Mouse (Mus musculus) cerebral cortex, adult 2 months (tissue): ENCODE data around the gene Stambp.

ENCODE experiments used
- WGBS: fragments of 180-500 bp; shearing (Covaris S2); methylation state at CpG from one replicate; pipeline ENCODE4 v1.1.7; 2018; 5-methylcytosine and 5-hydroxymethylcytosine counted together

Gene Stambp

DNA sequence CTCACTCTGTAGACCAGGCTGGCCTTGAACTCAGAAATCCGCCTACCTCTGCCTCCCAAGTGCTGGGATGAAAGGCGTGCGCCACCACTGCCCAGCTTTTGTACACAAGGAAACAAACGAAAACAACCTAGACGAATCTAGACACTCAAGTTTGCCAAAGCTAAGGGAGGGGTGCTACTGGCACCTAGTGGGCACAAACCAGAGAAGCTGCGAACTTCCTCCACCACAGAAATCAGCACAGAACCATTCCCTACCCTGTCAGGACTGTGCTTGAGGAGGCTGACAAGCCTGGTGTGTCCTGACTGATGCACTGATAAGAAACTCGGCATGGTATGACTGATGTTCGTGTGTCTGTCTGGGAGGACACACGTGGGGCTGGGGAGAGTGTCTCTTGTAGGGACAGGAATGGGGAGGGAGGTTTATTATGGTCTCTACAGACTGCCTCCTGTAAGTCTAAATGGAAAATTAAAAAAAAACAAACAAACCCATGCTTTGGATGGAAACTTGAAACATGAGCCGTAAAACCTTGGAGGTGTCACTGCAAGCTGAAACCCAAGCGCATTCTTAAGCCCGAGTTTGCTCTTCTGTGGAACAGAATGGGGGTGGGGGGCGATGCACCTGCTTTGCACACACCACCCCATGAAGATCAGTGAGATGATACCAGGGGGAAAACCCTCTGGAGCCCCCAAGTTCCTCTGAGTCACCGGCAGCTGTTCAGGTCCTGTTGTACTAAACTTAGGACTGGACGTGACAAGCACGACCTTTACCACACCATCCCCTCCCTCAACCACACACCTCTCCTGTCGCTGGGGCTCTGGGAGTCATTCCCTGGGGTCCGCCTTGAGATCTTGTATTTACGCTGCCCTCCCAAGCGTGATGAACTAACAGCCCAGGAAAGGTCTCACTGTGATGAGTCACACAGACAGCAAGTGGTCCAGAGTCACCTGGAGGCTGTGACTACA lies 3.3 kb downstream of the Stambp start:
- WGBS = 64% methylated on average over 20 of the region's 20 CpGs

DNA sequence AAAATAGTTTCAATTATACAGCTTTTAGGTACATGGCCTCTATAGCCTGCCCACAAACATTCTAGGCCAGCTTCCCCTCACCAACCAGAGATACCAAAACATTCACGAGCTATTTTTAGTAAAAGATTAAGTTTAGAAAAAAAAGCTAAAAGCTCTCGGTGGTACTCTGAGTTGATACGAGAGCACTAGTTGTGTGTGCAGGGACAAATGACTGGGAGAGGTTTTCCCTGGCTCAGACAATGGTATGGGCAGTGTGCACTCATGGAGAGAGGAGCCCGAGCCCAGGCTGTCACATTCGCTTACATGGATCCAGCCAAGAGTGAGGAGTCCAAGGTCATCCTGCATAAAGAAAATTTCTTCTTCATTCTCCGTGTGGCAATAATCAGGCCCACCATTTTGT lies 16.6 kb downstream of the Stambp start:
- WGBS = 70% methylated on average over 6 of the region's 6 CpGs

DNA sequence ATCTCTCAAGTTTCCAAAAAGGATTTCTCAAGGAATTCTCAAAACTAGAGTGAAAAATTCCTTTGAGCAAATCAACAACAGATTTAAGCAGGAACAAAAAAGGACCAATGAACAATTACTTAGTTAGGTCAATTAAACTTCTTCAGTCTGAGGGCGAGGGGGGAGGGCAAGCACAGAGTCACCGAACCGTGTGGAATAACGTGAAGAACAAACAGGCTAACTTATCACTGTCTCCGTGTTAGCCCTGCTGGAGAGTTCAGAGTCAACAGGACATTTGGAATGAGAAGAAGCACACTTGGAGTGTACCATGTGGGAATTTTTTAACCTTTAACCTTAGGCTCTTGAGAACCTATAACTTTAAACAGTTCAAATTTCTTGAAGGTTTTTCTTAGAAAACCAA lies 24.2 kb downstream of the Stambp start:
- 69% methylated on average over 5 of the region's 5 CpGs for WGBS

DNA sequence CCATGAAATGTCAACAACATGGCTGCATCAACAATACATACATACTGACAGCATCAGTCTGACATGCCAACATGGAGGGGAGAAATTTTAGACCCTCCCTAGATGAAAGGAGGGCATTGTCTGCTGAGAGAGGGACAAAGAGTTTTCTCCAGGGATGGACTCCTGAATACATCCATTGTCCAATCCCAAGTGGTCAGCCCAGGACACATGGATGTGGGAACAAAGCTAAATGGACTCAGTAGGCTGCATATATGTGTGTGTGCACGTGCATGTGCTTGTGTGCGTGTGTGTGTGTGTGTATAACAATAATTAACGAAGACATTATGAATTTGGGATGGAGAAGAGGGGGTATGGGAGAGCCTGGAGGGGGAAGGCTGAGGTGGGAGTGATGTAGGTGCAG lies 26.8 kb downstream of the Stambp start:
- 79% methylated on average over 3 of the region's 3 CpGs for WGBS

DNA sequence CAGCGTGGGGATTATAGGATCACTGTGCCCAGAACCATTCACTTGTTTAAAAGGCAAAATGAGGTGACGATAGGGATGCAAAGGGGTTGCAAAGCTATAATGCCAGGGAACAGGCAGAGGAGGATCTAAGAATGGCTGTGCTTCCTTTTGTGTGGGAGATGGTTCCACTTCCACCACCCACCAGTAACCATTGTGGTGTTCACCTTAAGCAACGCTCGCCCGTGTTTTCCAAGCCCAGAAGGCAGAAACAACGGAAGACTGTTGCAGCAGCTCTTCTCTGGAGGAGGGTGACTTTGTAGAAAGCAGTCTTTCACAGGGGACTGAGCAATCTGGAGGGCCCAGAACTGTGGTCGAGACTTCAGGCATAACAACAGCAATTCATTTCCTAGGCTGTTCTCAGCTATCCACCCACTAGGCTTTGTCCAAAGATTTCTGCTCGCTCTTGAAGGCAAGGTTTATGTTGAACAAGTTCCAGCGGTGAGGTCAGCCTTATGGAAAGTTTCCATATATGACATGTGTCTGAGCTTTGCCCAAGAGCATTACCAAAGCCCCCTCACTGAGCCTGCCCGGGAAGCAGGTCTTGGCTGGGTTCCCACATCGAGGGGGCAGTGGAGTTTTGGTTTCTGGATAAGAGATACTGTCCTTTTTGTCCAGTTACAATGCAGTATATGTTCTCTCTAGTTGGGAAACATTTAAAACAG lies 30.6 kb downstream of the Stambp start:
- WGBS = 25% methylated on average over 11 of the region's 11 CpGs

DNA sequence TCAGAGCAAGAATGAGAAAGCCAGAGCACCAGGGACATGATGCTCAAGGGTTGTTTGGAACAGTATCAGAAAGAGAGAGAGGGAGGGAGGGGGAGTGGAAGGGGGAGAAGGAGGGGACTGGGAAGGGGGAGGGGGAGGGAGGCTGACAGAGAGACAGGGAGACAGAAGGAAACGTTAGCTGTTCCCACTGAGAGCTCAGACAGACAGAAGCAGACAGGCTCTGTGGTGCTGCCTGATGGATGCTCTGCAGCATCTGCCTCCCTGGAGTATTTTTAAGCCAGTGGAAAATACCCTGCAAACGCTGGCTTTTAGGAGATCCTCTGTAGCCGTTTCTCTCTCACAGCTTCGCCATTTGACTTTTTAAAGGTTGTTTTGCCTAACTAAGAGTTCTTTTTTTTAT lies 32.5 kb downstream of the Stambp start:
- WGBS = 20% methylated on average over 4 of the region's 4 CpGs

DNA sequence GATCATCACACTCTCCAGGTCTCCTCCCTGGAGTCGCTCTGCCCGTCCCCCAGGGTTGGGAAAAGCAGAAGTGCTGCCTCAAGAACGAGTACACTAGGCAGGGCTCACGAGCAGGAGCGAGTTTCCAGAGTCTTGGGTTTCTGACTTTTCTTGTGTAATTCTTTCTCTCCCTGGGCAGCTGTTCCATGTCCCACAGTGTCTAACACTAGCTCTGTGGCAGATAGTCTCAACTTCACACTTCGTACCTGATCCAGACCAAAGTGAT lies 35.8 kb downstream of the Stambp start:
- WGBS = 69% methylated on average over 6 of the region's 6 CpGs

DNA sequence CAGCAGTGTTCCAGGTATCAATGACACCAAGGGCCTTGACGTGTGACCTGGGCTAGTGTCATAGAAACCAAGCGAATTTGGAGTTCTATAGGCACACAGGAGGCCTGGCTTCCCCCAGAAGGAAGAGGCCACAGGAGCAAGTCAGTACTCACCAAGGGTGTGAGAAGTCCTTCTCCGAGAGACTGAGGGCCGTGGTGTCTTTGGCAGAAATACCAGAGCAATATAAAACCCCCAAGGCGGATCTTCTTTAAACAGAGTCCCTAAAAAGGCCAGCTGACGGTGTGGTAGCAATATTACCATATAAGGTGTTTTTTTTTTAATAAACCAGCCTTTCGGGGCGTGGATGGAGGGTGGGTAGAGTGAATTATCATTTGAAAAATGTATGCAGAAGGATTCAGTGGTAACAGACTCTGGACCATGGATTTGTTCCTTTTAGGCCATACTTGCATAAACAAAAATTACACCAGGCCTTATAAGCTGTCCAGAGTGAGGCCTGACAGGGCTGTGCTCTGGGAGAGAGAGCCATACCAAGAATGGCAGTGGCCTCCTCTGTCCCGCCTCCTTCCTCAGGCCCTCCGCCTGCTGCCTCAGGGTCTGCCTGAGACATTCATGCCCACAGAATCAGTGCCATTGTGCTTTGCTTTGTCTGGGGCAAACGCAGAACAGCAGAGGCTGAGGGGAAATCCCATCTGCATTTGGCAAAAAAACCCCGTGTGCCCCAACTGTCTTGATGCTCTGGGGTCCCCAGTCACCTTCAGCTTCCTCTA lies 36.3 kb downstream of the Stambp start, which contains the start of gene Actg2:
TSS of gene Actg2 (minus strand) at position 238 of the 767 bp plus-strand sequence.
- 80% methylated on average over 12 of the region's 12 CpGs for WGBS

DNA sequence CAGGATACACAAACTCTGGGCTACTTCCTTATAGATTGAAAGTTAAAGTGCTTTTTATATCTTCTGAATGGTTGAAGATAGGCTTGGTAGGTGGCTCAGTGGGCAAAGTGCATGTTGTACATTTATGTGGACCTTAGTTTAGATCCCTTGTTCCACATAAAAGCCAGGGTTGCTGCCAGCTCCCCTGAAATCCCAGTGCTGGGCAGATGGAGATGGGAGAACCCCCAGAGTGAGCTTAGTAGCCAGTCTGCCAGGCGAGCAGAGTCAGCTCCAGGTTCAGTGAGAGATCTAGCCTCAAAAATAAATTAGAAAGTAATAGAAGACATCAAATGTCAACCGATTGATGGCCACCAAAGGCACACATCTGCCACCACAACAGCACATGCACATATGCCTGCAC lies 39.9 kb downstream of the Stambp start:
- 84% methylated on average over 2 of the region's 2 CpGs for WGBS

DNA sequence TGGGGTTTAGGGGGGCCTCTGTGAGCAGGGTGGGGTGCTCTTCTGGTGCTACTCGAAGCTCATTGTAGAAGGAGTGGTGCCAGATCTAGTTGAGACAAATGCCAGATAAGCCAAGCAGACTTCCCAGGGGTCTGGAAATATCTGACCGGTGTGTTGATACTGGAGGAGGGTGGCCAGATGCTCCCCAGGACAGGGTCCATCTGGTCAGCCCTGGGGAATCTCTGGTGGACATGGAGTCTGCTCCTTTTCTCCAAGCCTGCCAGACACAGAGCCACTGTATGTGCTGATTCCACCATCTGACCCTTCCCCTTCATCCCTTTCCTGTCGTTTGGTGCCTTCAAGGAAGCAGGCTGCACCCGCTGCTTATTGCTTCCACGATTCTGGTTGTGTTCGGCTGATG lies 49.3 kb downstream of the Stambp start:
- 79% methylated on average over 6 of the region's 6 CpGs for WGBS

DNA sequence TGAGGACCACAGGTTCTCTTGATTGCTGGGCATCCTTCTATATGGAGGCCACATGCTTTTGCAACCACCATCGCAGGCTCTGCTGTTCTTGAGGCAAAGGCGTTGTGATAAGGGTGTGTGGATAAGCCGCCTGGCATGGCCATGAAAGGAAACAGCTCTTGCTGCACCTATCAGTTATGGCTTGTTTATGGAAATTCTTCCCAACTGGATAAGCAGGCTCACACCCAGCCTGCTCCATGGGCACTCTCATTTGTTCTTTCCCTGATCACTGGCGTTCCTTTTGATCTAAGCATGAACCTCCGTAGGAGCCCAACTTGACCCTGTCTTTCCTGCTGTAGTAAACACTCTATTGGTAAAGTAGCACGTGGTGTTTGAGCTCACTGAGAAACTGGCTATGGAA lies 50.7 kb downstream of the Stambp start:
- 77% methylated on average over 6 of the region's 6 CpGs for WGBS

DNA sequence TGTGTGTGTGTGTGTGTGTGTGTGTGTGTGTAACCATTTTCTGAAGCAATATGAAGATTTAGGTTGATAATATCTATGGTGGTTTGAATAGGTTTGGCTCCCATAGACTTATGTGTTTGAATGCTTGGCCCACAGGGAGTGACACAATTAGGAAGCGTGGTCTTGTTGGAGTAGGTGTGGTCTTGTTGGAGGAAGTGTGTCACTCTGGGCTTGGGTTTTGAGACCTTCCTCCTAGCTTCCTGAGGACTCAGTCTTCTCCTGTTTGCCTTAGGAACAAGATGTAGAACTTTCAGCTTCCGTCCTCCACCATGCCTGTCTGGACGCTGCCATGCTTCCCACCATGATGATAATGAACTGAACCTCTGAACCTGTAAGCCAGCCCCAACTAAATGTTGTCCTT lies 53.9 kb downstream of the Stambp start:
- 88% methylated on average over 3 of the region's 3 CpGs for WGBS

DNA sequence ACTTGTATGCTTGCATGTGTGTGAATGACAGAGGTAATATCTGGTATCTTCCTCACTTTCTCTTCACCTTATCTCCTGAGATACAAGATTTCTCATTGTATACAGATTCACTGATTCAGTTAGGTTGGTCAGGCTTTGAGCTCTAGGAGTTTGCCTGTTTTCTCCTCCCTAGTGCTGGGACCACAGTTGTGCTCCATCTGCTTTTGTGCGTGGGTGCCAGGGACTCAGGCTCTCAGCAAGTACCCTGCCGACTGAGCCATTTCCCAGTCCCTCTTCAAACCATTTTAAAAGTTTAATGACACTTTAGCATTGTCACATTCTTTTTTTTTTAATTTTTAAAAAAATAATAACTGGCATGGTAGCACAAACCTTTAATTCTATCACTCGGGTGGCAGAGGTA lies 57.4 kb downstream of the Stambp start:
- 69% methylated on average over 3 of the region's 3 CpGs for WGBS

DNA sequence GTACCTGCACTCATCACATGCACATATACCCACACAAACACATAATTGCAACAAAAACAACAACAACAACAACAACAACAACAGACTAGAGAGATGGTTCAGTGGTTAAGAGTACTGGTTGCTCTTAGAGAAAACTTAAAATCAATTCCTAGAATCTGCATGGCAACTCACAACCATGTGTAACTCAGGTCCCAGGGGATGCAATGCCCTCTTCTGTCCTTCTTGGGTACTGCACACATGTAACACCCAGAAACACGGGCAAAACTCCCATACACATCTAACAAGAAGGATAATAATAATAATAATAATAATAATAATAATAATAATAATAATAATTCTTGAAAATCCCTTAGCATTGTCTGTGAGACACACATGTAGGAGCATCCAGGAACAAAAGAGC lies 60.0 kb downstream of the Stambp start:
- whole genome bisulfite sequencing = 13% methylated on average over 1 of the region's 1 CpGs

DNA sequence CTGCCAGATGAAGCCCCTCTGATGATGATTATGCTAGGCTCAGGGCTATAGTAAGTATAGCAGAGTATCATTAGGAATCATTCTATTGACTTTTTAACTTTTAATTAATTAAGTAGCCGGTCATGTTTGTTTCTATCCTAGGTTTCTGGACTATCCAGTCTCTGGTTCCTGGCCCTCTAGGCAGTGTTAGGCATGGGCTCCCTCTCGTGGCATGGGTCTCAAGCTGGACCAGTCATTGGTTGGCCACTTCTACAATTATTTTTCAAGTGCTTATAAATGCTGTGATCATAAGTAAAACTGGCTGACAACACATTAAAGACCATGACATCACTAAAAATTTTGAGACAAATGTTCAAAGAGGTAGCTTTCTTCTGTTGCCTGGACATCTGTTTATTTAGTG lies 62.3 kb downstream of the Stambp start:
- 51% methylated on average over 2 of the region's 2 CpGs for WGBS

DNA sequence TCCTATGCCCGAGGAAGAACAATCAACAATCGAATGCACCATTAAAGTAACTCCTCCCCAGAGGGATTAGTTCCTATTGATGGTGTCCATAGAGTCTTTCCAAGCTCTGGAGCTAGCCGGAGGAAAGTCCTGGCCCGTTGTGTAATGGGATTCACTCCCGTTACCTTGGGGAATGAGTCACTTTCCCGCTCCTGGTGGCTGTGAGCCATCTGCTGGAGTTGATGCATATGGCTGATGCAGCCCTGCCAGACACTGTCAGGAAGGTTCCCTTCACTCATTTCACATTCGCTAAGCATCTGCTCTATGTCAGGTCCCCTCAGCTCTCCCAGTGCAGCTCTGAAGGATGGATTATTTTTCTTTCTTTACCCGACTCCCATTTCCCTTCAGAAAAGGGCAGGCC lies 63.1 kb downstream of the Stambp start:
- 27% methylated on average over 8 of the region's 8 CpGs for WGBS

DNA sequence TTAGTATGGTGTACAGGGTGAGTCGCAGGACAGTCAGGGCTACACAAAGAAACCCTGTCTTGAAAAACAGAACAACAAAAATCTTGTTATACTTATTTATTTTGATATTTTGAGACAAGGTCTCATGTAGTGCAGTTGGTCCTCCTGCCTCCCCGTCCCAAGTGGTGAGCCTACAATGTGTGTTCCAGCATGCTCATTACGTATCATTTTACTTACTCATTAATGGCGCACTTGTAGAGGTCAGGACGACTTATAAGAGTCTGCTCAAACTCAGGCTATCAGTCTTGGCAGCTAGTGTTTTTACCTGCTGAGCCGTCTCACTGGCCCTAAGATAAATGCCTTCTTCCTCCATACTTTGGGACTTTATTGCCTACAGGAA lies 65.4 kb downstream of the Stambp start:
- WGBS = 25% methylated on average over 6 of the region's 6 CpGs

DNA sequence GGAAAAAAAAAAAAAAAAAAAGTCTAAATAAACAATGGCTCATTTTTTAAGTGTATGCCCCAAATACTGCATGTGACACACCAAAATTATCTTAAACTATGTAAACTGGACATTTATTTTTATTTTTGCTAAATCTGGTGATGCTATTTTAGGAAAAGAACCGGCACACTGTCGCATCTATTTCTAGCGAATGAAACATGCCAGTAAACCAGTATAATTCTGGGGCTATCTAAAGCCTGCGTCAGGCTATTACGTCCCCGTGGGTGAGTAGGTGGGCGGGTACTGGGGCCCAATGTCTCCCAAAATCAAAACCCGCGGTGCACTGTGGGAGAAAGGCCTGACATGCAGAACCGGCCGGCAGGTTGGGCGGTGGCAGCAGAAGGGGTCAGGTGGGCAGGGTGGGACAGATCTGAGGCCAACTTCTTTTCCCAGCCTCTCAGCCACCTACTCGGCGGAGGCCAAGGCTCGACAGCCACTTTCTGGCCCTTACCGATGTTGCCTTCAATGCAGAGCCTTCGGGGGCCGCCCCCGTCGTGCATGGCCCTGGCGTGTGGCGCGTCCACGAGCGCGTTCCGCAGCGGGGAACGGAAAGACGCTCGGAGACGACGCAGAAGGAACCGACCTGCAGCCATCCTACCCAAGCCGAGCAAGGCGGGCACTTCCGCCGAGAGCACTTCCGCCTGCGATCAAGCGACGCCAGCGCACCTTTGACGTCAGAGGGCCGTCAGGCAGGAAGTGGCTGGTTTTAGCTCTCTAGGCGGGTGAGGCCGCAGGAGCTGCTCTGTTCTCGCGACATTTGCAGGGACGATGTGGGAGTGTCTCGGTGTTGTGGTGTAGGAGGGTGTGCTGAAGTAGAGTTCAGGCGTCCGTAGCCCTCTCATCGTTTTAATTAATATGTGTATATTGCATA lies 66.0 kb downstream of the Stambp start, which contains the start of gene Dguok:
TSS of gene Dguok (minus strand) at position 712 of the 910 bp plus-strand sequence.
- WGBS = under 1% methylated on average over 54 of the region's 54 CpGs

DNA sequence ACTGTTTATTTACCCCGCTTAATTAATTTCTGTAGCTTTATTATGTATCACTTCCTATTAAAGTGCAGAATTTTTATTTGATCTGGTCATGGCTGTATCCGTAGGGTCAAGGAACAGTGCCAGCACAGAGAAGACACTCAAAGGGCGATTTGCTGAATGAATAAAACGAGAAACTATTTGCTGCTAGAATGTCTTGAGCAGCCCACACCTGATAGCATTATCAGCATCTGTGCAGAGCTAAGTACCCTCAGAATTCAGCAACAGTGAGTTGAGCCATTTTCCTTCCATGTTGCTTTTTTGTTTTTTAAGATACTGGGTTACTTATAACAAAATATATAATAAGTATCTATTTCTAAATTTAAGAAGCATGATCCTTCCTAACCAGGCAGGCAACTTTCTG lies 67.0 kb downstream of the Stambp start:
- WGBS = 82% methylated on average over 4 of the region's 4 CpGs

DNA sequence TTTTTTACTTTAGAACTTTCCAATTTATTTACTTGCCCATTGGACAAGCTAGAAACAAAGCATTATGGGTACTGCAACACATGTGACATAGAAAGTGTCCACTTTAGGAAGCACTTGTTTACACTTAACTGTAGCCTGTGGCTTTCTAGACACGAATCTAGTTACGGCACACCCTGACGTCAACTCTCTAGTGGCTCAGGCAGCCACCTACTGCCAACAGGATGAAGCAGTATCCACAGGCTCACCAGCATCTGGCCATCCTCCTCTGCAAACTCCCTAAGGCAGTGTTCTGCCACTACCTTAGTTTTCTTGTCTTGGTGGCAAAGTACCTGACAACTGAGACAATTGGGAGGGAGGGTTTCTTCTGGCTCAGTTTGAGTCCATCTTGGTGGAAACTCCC lies 69.2 kb downstream of the Stambp start:
- WGBS = 38% methylated on average over 3 of the region's 3 CpGs

DNA sequence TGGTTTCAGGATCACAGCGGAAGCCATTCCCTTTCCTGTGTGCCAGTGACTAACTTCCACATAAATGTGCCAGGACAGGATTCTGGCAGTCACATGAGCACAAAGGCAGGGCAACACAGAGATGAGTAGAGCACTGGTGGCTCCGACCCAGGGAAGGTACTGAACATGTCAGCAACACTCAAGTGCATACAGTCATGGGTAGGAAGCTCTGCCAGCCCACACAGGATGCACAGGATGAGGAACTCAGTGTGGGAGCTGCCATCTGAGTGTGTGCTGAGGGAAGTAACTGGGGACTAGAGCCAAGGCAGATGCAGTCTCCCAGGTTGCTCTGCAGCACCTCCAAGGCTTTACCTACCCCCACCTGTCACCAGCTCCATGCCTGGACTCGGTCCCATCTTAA lies 69.9 kb downstream of the Stambp start:
- 53% methylated on average over 3 of the region's 3 CpGs for WGBS
